ENCODE assay signal across 8 mouse cellular contexts in genomic region chr9:48559482-48560139, GRCm38 (mm10). TPM values are rescaled to one million over a fixed set of nuclear protein-coding genes. Genes with fewer than 3 reads are reported as not detected.
DNase-seq lines count a peak whose midpoint lies in the region; ATAC-seq lines count a peak whose summit lies in the region.

No protein-coding gene starts in this region.

- H3K27ac ChIP-seq in forebrain, embryonic 14.5 days (ENCODE audit: low read depth, low read length) = no peak overlapping the region
- no peak overlapping the region for H3K27ac ChIP-seq in forebrain, embryonic 15.5 days (replicated peaks)

- H3K4me1 ChIP-seq in forebrain, embryonic 14.5 days (ENCODE audit: control insufficient read depth, insufficient read depth, low read length) = no peaks in the 10 kb centered on the region
- H3K4me1 ChIP-seq in forebrain, embryonic 15.5 days = no peaks in the 10 kb centered on the region

- no peaks in the 10 kb centered on the region for H3K27me3 ChIP-seq in forebrain, embryonic 14.5 days (replicated peaks; ENCODE audit: control insufficient read depth, insufficient read depth, low read length)
- H3K27me3 ChIP-seq in forebrain, embryonic 15.5 days = no peaks in the 10 kb centered on the region

- no peak for ATAC-seq in forebrain, embryonic 14.5 days
- ATAC-seq in forebrain, embryonic 15.5 days (replicated peaks) = no peak

- no peak overlapping the region for H3K4me2 ChIP-seq in forebrain, embryonic 14.5 days (ENCODE audit: low read length)
- no peak overlapping the region for H3K4me2 ChIP-seq in forebrain, embryonic 15.5 days (replicated peaks)

- no peaks in the 10 kb centered on the region for H3K36me3 ChIP-seq in forebrain, embryonic 14.5 days (ENCODE audit: control insufficient read depth, insufficient read depth, low read length)
- no peaks in the 10 kb centered on the region for H3K36me3 ChIP-seq in forebrain, embryonic 15.5 days

- H3K4me3 ChIP-seq in forebrain, embryonic 14.5 days (ENCODE audit: low read depth, low read length) = no peak overlapping the region
- H3K4me3 ChIP-seq in forebrain, embryonic 15.5 days = no peak overlapping the region

- H3K9me3 ChIP-seq in forebrain, embryonic 14.5 days (replicated peaks; ENCODE audit: control insufficient read depth, low read length) = no peaks in the 10 kb centered on the region
- no peaks in the 10 kb centered on the region for H3K9me3 ChIP-seq in forebrain, embryonic 15.5 days

- H3K9ac ChIP-seq in forebrain, embryonic 14.5 days (ENCODE audit: low read length) = no peak overlapping the region
- no peak overlapping the region for H3K9ac ChIP-seq in forebrain, embryonic 15.5 days (replicated peaks)

- peak; percentile 78 for DNase-seq in forebrain, embryonic 14.5 days (ENCODE audit: low spot score)
- peak; percentile 19 to 36 for DNase-seq in urinary bladder, postnatal 36 days (ENCODE audit: low spot score in 2 of 2)
- no peak for DNase-seq in urinary bladder, adult 2 months (ENCODE audit: low spot score)
- DNase-seq in embryo, embryonic 10.5 days (ENCODE audit: low spot score) = peak; percentile 60
- peak; percentile 27 to 71 for DNase-seq in kidney, postnatal 36 days
- DNase-seq in lung, postnatal 10 days = peak; percentile 49
- DNase-seq in skeletal muscle tissue, adult 2 months (ENCODE audit: low read depth, low spot score) = peak; percentile 18

- WGBS in forebrain, embryonic 14.5 days = 35% methylated on average over 4 of the region's 4 CpGs
- 33% methylated on average over 4 of the region's 4 CpGs for WGBS in forebrain, embryonic 15.5 days

RNA-seq across cellular contexts. Expression of gene Nnmt, which starts 45.3 kb away (rescaled TPM):
- polyA plus RNA-seq in forebrain, embryonic 14.5 days (2014; fragmentation: Nextera tagmentation; extraction: Ambion mirVana) = 0.72 and 1.1 TPM in 2 replicates
- 0.42 and 0.74 TPM in 2 replicates for polyA plus RNA-seq in forebrain, embryonic 15.5 days (2015; fragmentation: Nextera tagmentation; extraction: Ambion mirVana)
- 5.0 and 8.2 TPM in 2 replicates for polyA plus RNA-seq in urinary bladder, adult 2 months (2012; rRNA removed)
